Mouse (Mus musculus) CD4-positive helper T cell, adult 2 months (primary cell): ENCODE measurements around the gene Eif5a.
A peak's percentile ranks its signal among the peaks of the same experiment; 100 is the strongest.
"Not testable (repeated sequence)": the region's sequence is repeated elsewhere in the genome, so short reads cannot be mapped to it uniquely, and the experiment has no call there.

Source experiments
- DNase-seq: peaks from one replicate; pipeline ENCODE4 v3.0.0-alpha.2; 2012; ENCODE audit warnings: low read depth, missing footprints, low spot score

Eif5a gene

DNA sequence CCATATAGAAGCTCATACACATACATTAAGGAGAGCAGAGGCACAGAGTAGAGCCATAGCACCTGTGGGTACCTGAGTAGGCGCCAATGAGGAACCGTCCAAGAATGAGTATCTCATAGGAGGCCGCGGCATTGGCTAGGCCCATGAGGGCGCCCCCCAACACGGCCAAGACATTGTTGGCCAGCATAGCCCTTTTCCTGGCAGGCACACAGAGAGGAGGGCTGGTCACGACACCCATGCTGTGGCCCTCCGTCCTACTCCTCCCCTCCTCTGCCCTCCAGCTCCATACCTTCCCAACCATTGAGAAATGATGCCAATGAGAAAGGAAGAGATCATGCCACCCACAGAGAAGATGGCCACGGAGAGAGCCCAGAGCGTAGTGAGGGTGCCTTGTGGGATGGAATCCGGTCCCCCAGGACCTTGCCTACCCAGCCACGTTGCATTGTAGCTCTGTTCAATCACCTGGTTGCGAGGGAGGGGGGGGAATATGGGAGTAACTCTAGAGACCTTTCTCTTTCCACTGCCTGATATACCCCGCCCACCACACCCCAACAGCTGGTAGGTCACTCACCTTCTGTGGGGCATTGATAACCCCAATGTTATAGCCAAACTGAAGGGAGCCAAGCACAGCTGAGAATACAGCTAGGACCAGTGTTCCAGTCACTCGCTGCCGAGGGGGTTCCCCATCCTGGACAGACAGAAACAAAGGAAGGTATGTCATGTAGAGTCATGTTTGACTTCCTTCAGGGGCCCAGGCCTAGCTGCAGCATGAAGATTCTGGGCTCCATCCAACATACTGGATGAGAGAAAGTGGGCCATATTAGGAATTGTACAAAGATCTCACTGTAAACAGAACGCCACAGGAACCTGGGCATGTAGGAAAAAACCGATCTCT is 24.5 kb upstream of the Eif5a start:
- no peak for DNase-seq

DNA sequence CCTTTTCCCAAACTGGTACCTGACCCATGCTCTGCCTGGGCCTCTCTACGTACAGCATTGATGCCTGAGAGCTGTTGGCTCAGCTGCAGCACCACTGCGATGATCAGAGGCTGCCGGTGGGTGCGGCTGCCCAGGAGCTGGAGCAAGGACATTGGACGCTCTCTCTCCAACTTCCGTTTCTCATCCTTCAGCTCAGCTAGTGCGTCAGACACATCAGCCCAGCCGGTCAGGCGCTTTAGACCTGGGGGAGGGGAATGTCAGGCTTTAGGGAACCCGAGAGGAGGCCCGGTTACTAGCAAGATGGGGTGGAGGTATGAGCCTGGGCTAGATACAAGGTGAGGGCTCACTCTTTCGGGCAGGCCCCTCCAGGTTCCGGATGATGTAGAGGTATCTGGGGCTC is 23.5 kb upstream of the Eif5a start:
- no peak for DNase-seq

DNA sequence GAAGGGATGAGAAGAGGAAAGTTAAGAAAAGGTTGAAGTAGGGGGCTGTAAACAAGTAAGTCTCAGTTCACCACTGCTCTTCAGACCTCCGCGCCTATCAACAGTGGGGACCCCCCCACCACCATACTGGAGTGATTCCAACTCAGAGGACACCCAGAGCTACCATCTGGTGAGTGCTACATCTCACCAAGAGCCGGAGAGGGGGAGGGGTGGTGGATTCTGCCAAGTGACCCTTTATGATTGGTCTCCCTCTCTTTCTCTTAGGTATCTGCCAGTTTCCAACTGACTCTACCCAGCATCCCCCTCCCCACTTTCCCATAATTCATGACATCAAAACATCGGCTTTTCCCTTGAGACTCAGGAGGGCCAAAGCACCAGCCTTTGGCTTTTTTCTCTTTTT is 19.2 kb upstream of the Eif5a start:
- no peak for DNase-seq

DNA sequence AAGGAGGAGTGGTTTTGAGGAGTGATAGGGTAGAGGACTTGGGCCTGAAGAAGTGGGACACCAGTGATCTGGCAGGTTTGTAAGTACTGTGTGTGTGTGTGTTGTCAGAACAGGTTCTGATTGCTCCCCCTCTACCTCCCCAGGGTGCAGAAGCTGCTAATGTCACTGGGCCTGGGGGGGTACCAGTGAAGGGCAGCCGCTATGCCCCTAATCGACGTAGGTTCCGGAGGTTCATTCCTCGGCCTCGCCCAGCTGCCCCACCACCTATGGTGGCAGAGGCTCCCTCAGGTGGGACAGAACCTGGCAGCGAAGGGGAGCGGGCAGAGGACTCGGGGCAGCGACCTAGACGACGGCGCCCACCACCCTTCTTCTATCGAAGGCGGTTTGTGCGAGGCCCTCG is 18.0 kb upstream of the Eif5a start:
- DNase-seq: no peak

DNA sequence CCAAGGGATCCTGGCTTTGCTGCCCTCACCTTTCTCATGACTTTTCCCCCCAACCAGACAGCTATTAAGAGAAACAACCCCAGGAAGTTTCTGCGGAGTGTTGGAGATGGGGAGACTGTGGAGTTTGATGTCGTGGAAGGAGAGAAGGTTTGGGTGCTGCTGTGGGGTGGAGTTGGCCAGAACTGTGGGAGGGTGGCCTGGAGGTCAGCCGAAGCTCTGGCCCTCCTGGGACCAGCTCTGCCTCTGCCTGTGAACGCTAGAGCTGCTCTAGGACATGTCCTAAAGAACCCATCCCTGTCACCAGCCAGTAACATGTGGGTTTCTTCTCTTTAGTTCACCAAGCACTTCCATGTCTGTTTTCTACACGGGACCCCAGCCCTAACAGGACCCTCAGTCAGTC is 17.4 kb upstream of the Eif5a start:
- DNase-seq: no peak

DNA sequence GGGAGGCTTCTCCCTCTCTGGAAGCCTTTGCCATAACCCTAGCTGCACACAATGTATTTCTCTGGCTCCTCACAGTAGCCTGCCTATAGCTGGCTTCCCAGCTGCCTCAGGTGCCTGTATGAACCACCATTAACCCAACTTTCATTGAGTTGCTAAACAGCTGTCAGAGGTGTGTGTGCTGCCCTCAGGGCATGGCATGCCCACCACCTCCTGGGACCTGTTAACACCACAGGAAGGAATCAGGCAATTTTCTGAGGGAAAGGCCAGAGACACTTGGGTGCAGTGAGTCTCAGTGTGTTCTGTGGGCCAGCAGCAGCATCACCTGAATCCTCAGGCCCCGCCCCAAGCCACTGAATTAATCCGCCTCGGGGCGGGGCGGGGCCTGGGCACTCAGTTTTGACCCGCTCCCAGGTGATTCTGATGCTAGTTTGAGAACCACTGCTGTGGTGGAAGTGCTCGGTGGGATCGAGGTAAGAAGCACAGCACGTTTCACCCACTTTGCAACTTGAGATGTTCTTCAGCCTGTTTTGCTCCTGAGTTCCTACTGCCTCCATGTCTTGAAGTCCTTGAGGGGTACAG is 16.7 kb upstream of the Eif5a start:
- no peak for DNase-seq

DNA sequence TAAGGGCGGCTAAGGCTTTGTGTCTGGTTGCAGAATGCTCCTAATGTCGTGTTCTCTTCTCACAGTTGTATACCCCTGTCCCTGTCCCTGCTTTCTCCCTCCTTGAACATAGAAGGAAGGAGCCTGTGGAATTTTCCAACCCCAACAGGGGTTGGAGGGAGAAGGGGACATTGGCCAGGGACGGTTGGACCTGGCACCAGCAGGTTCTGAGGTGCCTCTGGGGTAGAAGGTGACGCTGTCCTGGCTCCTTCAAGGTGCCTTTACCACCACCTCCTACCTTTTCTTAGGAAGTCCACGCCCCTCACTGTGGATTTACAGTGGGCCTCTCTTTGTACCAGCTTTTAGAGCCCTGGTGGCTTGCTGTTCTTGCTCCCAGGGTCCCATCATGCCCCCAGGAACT is 16.1 kb upstream of the Eif5a start:
- no peak for DNase-seq

DNA sequence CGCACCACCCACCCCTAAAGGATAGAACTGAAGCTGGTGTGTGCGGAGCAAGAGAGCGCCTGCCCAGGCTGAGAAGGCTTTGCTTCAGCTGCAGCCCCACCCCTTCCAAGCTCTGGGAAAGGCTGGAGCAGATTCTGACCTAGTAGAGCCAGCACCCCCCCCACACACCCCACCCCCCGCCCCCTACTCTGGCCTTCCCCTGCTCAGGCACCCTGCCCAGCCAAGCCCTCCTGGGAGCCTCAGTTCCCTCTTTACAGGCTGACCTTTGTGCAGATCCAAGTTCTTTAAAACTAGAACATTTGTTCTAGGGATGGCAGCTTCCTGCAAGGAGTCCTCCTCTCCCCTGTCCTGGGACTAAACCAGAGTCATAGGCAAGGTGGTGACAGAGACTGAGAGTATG is 15.6 kb upstream of the Eif5a start:
- no peak for DNase-seq

DNA sequence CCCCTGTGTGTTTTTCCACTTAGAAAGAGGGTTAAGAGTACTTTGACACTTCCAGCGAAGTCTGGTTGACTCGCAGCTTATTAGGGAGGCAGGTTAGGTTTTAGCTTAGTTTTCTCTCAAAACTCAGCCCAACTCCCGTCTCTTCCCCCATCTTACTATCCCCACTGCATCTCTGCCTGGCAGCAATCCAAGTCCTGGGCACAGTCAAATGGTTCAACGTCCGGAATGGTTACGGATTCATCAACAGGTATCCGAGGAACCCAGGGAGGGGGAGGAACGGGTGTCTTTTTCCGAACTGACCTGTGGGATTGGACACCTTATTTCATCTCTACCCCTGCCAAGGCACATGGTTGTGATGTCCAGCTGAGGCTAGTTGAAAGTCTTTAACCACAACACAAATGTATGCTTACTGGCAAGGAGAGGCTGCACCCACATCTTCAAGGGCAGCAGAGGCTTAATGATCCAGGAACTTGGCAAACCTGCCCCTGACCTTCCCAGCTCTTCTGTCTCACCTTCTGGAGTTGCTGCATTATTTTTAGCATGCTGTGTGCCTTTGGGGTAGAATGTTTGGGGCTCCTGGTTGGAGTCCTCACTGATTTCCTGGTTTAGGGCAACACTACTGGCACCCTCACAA is 15.1 kb upstream of the Eif5a start:
- no peak for DNase-seq

DNA sequence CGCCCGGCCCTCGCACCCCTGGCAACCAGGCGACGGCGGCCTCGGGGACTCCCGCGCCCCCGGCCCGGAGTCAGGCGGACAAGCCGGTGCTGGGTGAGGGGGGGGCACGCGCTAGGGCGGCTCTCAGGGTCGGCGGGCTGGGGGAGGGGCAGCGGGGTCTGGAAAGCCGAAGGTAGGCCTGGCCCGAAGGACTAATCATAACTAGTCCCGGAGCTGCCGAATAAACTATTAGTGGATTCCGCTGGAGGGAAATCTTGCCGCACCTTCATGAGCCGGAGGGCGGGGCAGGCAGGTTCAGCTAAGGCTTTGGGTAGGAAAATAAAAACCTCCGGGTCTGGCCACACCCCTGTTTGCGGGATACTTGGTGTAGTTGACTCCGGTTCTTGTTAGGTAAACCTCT is 14.4 kb upstream of the Eif5a start:
- peak; percentile 57 for DNase-seq

DNA sequence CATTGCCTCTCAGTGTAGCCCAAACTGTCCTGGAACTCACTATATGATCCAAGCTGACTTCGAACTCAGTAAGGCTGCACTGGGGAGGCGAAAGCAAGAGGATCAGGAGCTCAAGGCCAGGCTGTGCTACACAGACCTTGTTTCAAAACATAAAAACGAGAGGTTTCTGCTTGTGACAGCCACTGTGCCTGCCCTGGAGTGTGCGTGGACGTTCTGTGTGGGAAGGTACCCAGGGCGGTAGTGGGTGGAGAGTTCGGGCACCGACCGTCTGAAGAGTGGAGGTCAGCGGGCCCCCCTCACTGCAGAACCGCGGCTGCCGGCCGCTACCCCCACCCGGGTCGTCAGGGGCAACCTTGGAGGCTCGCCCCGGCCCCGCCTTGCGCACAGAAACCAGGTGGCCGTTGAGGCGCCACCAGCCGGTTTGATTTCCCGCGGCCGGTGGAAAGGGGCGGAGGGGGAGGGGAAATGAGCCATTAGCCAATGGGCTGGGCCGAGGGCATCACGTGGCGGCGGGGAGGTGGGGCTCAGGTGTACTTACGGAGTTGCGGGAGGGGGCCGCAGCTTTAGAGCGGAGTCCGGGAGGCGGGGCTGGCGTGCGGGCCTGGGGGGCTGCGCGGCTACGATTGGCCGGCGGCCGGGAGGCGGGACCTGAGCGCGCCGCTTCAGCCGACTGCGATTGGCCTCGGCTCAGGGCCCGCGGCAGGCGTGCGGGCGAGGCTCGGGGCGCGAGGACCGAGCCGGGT is 13.6 kb upstream of the Eif5a start, which contains the start of gene Ybx2:
Gene Ybx2, plus strand, starts transcription at position 660 of the 743 bp plus-strand sequence.
- peak; percentile 86 for DNase-seq

DNA sequence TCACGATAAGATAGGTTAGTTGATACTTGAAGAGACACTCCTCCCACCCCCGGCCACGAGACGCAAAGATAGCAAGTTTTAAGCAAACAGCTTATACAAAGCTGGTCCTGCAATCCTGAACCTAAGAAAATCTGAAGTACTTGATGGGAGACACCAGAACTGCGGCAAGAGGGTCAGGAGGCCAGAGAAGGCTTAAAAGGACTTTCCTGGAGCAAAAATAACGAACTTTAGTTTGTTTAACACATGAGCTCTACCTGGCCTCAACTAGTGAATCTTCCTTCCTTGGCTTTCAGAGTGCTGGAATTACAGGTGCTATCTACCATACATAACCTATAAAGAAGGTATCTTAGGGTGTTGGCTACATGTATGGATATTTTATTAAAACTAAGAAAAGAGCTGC is 12.9 kb upstream of the Eif5a start:
- no peak for DNase-seq

DNA sequence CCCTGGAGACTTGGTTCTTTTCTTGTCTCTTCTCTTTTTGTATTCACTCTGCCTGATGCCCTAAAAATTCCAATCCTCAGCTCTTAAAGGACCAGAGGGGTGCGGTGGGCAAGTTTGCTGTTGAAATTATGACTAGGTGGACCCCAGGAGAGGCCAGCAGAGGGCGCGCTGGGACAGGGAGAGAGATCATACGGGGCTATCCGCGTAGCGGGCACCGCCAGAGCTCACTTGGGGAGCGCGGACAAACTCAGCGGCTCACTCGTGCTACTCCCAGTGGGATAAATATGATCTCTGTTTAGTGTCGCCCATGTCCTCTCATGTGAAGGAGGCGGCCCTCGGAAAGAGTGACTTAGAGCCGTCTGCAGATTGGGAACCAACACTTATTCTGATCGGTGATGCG is 12.4 kb upstream of the Eif5a start:
- DNase-seq: peak; percentile 84

DNA sequence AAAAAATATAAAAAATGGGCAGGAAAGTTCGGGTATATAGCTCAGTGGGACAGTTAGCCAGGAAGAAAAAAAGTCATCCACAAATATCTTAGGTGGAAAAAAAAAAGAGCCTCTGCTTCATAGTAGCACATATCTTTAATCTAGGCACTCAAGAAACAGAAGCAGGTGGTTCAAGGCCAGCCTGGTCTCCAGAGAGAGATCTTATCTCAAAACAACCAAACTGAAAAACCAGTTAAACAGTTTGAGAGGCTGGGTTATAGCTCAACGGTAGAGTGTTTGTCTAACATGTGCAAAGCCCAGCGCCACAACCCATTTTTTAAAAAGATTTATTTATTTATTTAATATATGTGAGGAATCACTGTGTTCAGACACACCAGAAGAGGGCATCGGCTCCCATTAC is 11.3 kb upstream of the Eif5a start:
- no peak for DNase-seq

DNA sequence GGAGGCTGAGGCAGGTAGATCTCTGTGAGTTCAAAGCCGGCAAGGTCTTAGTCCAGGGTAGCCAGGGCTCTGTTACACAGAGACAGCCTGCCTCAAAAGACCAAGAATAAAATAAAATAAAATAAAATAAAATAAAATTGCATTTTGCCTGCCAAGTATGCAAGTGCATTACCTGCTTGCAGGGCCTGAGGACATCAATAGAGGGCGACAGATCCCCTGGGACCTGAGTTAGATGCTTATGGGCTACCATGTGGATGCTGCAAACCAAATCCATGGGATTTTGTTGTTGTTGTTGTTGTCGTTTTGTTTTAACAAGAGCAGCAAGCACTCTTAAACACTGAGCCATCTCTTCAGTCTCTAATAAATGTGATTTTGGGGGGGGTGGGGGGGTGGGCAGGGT is 10.5 kb upstream of the Eif5a start:
- no peak for DNase-seq

DNA sequence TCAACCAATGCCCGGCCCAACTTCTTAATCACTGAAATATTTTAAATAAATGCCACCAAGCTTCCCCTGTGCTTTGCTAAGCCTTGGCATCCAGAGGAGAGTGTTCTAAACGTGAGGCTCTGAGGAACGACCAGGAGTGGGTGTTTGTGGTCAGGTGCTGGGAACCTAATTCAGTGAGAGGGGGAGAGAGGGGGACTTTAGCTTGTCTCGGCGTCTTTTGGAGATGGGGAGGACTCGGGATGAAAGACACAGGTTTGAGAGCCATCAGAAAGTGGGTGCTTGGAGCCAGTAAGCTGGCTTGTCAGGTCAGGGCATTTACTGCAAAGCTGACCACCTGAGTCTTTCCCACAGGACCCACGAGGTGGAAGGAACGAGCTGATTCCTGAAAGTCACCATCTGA is 10.0 kb upstream of the Eif5a start:
- no peak for DNase-seq

DNA sequence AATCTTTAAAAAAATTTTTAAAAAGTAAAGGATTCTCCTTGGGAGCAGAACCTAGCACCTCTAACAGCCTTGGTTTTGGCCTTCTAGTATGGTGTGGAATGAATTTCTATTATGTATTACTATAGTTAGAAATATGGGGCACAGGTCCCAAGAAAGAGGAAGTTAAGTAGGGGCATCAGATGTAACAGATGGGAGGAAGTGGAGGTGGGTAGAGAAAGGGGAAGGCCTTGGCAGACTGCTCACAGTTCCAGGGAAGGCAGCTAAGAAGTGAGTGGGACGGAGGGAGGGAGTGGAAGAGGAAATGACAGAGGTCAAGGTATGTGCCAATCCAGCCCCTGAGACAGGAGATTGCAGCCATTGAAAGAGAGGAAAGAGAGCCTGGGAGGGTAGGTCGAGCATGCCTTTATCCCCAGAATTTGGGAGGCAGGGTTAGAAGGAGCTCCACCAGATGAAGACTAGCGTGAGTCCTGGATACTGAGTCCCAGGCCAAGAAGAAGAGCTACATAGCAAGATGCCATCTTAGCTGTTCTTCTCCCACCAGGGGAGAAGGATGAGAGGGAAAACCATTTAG is 9.3 kb upstream of the Eif5a start:
- DNase-seq: no peak

DNA sequence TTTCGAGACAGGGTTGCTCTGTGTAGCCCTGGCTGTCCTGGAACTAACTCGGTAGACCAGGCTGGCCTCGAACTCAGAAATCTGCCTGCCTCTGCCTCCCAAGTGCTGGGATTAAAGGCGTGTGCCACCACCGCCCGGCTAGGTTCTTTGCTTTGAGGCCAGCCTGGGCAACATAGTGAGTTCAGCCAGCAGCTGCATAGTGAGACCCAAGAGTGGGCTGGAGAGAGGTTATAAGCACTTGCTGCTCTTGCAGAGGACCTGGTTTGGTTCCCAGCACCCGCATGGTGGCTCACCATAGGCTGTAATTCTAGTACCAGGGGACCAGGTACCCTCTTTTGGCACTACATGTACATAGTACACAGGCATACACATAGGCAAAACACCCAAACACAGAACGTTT is 8.4 kb upstream of the Eif5a start:
- DNase-seq: not testable (repeated sequence)

DNA sequence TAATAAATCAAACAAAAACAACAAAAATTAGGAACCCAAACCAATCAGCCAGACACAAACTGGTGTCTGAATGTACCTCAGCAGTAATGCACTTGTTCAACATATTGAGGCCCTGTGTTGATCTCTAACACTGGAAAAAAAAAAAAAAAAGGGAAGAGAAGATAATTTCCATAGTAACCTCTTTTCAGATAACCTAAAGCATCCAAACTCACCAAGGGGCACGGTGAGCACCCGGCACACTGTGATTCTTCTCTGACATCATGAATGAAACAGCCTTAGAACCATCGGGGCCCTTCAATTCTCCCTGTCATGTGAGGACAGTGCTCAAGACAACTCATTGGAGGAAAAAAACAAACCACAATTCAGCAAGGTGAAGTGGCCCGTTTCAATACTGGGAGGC is 8.0 kb upstream of the Eif5a start:
- DNase-seq: no peak

DNA sequence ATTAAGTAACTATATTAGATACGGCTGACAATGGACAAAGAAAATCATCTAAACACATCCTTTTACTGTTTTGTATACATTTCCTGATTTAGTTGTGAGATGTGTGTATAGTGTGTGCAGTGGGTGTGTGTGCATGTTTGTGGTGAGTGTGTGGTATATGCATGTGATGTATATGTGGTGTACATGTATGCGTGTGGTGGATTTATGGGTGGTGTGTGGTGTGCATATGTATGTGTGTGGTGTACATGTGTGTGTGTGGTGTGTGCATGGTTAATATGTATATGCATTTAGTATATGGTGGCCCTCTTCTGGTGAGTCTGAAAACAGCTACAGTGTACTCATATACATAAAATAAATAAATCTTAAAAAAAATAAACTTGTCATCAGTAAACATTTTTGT is 5.7 kb upstream of the Eif5a start:
- DNase-seq: no peak

DNA sequence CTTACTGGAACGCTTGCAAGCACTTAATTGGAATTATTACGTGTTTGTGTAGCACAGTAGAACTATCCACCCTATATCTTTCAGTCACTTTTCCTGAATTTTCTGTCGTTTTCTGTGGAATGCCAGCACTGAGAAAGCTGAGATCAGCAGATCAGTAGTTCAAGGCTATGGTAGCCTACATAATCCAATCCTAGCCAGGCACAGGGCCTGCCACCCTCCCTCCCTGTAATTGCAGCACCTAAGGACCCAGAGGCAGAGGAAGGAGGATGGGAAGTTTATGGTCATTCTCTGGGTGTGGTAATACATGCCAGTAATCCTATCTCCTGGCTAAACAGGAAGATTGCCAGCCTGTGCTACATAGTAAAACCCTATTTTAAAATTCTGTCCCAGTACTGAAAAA is 1.0 kb upstream of the Eif5a start:
- DNase-seq: no peak
